In genomic region chr16:76200268-76200667, GRCm38 (mm10) we compare ENCODE assay signal across 10 mouse cellular contexts.
A peak's percentile ranks its signal among the peaks of the same experiment; 100 is the strongest.
DNase-seq lines count a peak whose midpoint lies in the region; ATAC-seq and TF ChIP-seq lines count a peak whose summit lies in the region.
"Had no signal": no experiment of that assay in that cellular context is flagged by ENCODE, and none has a peak within 500 bp of the region (broad histone marks: within the 10 kb centered on the region; RNA-seq: fewer than 3 reads in every experiment).

No protein-coding gene starts in this region.

- WGBS in intestine, postnatal 0 days: 69% methylated on average over 3 of the region's 3 CpGs
- WGBS in intestine, embryonic 16.5 days: 78% methylated on average over 3 of the region's 3 CpGs
- WGBS in neural tube, embryonic 11.5 days: 78% methylated on average over 3 of the region's 3 CpGs

- H3K9me3 ChIP-seq in intestine, postnatal 0 days (ENCODE audit: control insufficient read depth): no peaks in the 10 kb centered on the region
- H3K9me3 ChIP-seq in intestine, embryonic 16.5 days (ENCODE audit: control insufficient read depth, low read length): no peaks in the 10 kb centered on the region
- H3K9me3 ChIP-seq in neural tube, embryonic 11.5 days (ENCODE audit: control insufficient read depth, low read length): no peaks in the 10 kb centered on the region
- H3K9me3 ChIP-seq: embryonic facial prominence, embryonic 13.5 days had no signal

- no peaks in the 10 kb centered on the region for H3K36me3 ChIP-seq in intestine, postnatal 0 days (ENCODE audit: control insufficient read depth, insufficient read depth)
- no peaks in the 10 kb centered on the region for H3K36me3 ChIP-seq in intestine, embryonic 16.5 days (ENCODE audit: control insufficient read depth, insufficient read depth, low read length)
- no peaks in the 10 kb centered on the region for H3K36me3 ChIP-seq in neural tube, embryonic 11.5 days (ENCODE audit: control insufficient read depth, insufficient read depth, low read length)
- H3K36me3 ChIP-seq: embryonic facial prominence, embryonic 13.5 days had no signal

- no peaks in the 10 kb centered on the region for H3K4me1 ChIP-seq in intestine, postnatal 0 days (replicated peaks; ENCODE audit: control insufficient read depth, insufficient read depth, low read length)
- H3K4me1 ChIP-seq in intestine, embryonic 16.5 days (ENCODE audit: control insufficient read depth, insufficient read depth, low read length): no peaks in the 10 kb centered on the region
- no peaks in the 10 kb centered on the region for H3K4me1 ChIP-seq in neural tube, embryonic 11.5 days (ENCODE audit: control insufficient read depth, insufficient read depth, low read length)
- H3K4me1 ChIP-seq: embryonic facial prominence, embryonic 13.5 days had no signal

- ATAC-seq in intestine, postnatal 0 days: no peak
- ATAC-seq in intestine, embryonic 16.5 days: no peak
- ATAC-seq in neural tube, embryonic 11.5 days (ENCODE audit: insufficient read depth, low FRiP score, low TSS enrichment): peak; percentile 27; the same call in 1 of the 2 replicates

- H3K27me3 ChIP-seq in intestine, postnatal 0 days (replicated peaks; ENCODE audit: control insufficient read depth, insufficient read depth, low read length): no peaks in the 10 kb centered on the region
- H3K27me3 ChIP-seq in intestine, embryonic 16.5 days (replicated peaks; ENCODE audit: control insufficient read depth, insufficient read depth, low read length): no peaks in the 10 kb centered on the region
- no peaks in the 10 kb centered on the region for H3K27me3 ChIP-seq in neural tube, embryonic 11.5 days (ENCODE audit: control insufficient read depth, insufficient read depth, low read length)
- H3K27me3 ChIP-seq: embryonic facial prominence, embryonic 13.5 days had no signal

- H3K4me2 ChIP-seq in intestine, postnatal 0 days (replicated peaks; ENCODE audit: low read depth): no peak overlapping the region
- H3K4me2 ChIP-seq in intestine, embryonic 16.5 days (ENCODE audit: low read depth, low read length): no peak overlapping the region
- H3K4me2 ChIP-seq in neural tube, embryonic 11.5 days (ENCODE audit: low read depth): no peak overlapping the region
- H3K4me2 ChIP-seq: embryonic facial prominence, embryonic 13.5 days had no signal

- H3K4me3 ChIP-seq in intestine, postnatal 0 days (ENCODE audit: low read depth, low read length): no peak overlapping the region
- no peak overlapping the region for H3K4me3 ChIP-seq in intestine, embryonic 16.5 days (ENCODE audit: low read length)
- H3K4me3 ChIP-seq in neural tube, embryonic 11.5 days (ENCODE audit: low read depth, low read length): no peak overlapping the region
- H3K4me3 ChIP-seq: embryonic facial prominence, embryonic 13.5 days; myocyte had no signal

- DNase-seq in 416B (ENCODE audit: low read depth) (peak; percentile 73), MN1 (ENCODE audit: low spot score) (no peak)
- peak; percentile 28 for DNase-seq in CD4-positive helper T cell, adult 2 months (ENCODE audit: low read depth, low spot score)
- DNase-seq in forelimb bud, embryonic 11.5 days (ENCODE audit: low read depth, low spot score): peak; percentile 40
- DNase-seq in neural tube, embryonic 11.5 days (ENCODE audit: low spot score): peak; percentile 50
- no peak for DNase-seq in heart, adult 9 months (ENCODE audit: low spot score in 2 of 2)

- H3K9ac ChIP-seq in intestine, postnatal 0 days (ENCODE audit: low read depth, low read length): no peak overlapping the region
- no peak overlapping the region for H3K9ac ChIP-seq in intestine, embryonic 16.5 days (ENCODE audit: low read depth, low read length)
- no peak overlapping the region for H3K9ac ChIP-seq in neural tube, embryonic 11.5 days (ENCODE audit: low read length)
- H3K9ac ChIP-seq: embryonic facial prominence, embryonic 13.5 days had no signal

- TF ChIP-seq CTCF in intestine, postnatal 0 days (IDR thresholded peaks at IDR 0.05; ENCODE audit: low read depth): peak; percentile 59

- no peak overlapping the region for H3K27ac ChIP-seq in intestine, postnatal 0 days (ENCODE audit: low read depth, low read length)
- H3K27ac ChIP-seq in intestine, embryonic 16.5 days (ENCODE audit: low read length): no peak overlapping the region
- H3K27ac ChIP-seq in neural tube, embryonic 11.5 days (ENCODE audit: low read depth, low read length): no peak overlapping the region
- H3K27ac ChIP-seq: embryonic facial prominence, embryonic 13.5 days had no signal

Comparison
In these comparisons a context has a peak if more than half of its experiments do, and no peak if none do; other contexts are left out.
1. DNase-seq: peak in 416B (single experiment), CD4-positive helper T cell, adult 2 months (single experiment), forelimb bud, embryonic 11.5 days (single experiment) and neural tube, embryonic 11.5 days (single experiment); none in MN1 (single experiment) and heart, adult 9 months (0 of 2).